ENCODE assay signal across 10 mouse cellular contexts in genomic region chr4:137659541-137659940, GRCm38 (mm10).
"Had no signal": no experiment of that assay in that cellular context is flagged by ENCODE, and none has a peak within 500 bp of the region (broad histone marks: within the 10 kb centered on the region; RNA-seq: fewer than 3 reads in every experiment).

No protein-coding gene starts in this region.

- H3K27ac ChIP-seq: limb, embryonic 13.5 days; liver, embryonic 14.5 days; neural tube, embryonic 13.5 days had no signal

- H3K4me3 ChIP-seq: layer of hippocampus, adult 2 months; limb, embryonic 13.5 days; midbrain, embryonic 10.5 days; neural tube, embryonic 13.5 days had no signal

- H3K4me2 ChIP-seq: limb, embryonic 13.5 days; neural tube, embryonic 13.5 days had no signal

- DNase-seq: kidney, postnatal 4 days; lung, postnatal 10 days; midbrain, embryonic 14.5 days; right cerebral cortex, postnatal 14 days; thymus, postnatal 4 days had no signal
